Mouse (Mus musculus) MEL (cell line): ENCODE data around the gene Ttpal. TPM values are rescaled to one million over a fixed set of nuclear protein-coding genes. Genes with fewer than 3 reads are reported as not detected.

ENCODE experiments used
- DNase-seq: peaks from one replicate; pipeline ENCODE4 v3.0.0; 2011; ENCODE audit warnings: low read depth, low spot score
- H3K27ac ChIP-seq: 2 replicates; pipeline ENCODE4 v1.5.1; 2012; ENCODE audit warnings: low read depth, mild to moderate bottlenecking, control low read depth, low read length, moderate library complexity; ENCODE audit not compliant: control insufficient read depth
- H3K27me3 ChIP-seq, 2 experiments: fragments of 150-350 bp in 1 of 2; sonication (generic) in 1 of 2; 2 replicates each; pipeline ENCODE4 v1.6.1; 2012; ENCODE audit warnings: low read length in 2 of 2, mild to moderate bottlenecking in 2 of 2, improper control_type of control experiment in 1 of 2, moderate library complexity in 1 of 2; ENCODE audit not compliant: insufficient read depth in 2 of 2, control insufficient read depth in 1 of 2
- H3K36me3 ChIP-seq, 2 experiments: 2 replicates each; pipeline ENCODE4 v1.6.1; 2012 to 2014; ENCODE audit warnings: low read length in 2 of 2, improper control_type of control experiment in 1 of 2, inconsistent platforms in 1 of 2, mild to moderate bottlenecking in 1 of 2; ENCODE audit not compliant: insufficient read depth in 2 of 2, control insufficient read depth in 1 of 2
- H3K4me1 ChIP-seq, 2 experiments: fragments of 150-350 bp in 1 of 2; sonication (generic) in 1 of 2; 2 replicates each; pipeline ENCODE4 v1.6.1; 2012; ENCODE audit warnings: low read length in 2 of 2, improper control_type of control experiment in 1 of 2, mild to moderate bottlenecking in 1 of 2; ENCODE audit not compliant: insufficient read depth in 2 of 2, control insufficient read depth in 1 of 2
- H3K4me3 ChIP-seq, 2 experiments: fragments of 150-350 bp in 1 of 2; sonication (generic) in 1 of 2; 2 replicates each; pipeline ENCODE4 v1.5.1; 2012; ENCODE audit warnings: low read depth in 2 of 2, low read length in 2 of 2, mild to moderate bottlenecking in 2 of 2, moderate library complexity in 2 of 2, control low read depth in 1 of 2, improper control_type of control experiment in 1 of 2; ENCODE audit not compliant: control insufficient read depth in 1 of 2, insufficient read depth in 1 of 2
- H3K79me2 ChIP-seq: 2 replicates; pipeline ENCODE4 v1.6.1; 2012; ENCODE audit warnings: mild to moderate bottlenecking, low read length, moderate library complexity; ENCODE audit not compliant: control insufficient read depth, poor library complexity, insufficient read depth
- H3K9ac ChIP-seq: 2 replicates; pipeline ENCODE4 v1.6.1; 2012; ENCODE audit warnings: low read depth, mild to moderate bottlenecking, control low read depth, low read length, moderate library complexity; ENCODE audit not compliant: control insufficient read depth, poor library complexity, severe bottlenecking
- H3K9me3 ChIP-seq: fragments of 150-350 bp; sonication (generic); replicated peaks from 2 replicates; pipeline ENCODE4 v1.6.1; 2012; ENCODE audit warnings: mild to moderate bottlenecking, low read length, improper control_type of control experiment, moderate library complexity; ENCODE audit not compliant: insufficient read depth
- CHD2 ChIP-seq: IDR thresholded peaks from 2 replicates; pipeline ENCODE4 v1.6.1; 2011; ENCODE audit warnings: low read length, improper control_type of control experiment
- CTCF ChIP-seq, 3 experiments: IDR thresholded peaks in 2 of 3; conservative IDR thresholded peaks in 1 of 3; 2 replicates each; pipeline ENCODE4 v1.5.1; 2011 to 2012; ENCODE audit warnings: low read length in 3 of 3, low read depth in 2 of 3, mild to moderate bottlenecking in 2 of 3, improper control_type of control experiment in 1 of 3, inconsistent platforms in 1 of 3, mixed read lengths in 1 of 3, moderate library complexity in 1 of 3; ENCODE audit not compliant: control insufficient read depth in 1 of 3, insufficient read depth in 1 of 3, poor library complexity in 1 of 3, severe bottlenecking in 1 of 3
- E2F4 ChIP-seq: IDR thresholded peaks from 2 replicates; pipeline ENCODE4 v1.6.1; 2011; ENCODE audit warnings: low read depth, low read length, improper control_type of control experiment, borderline replicate concordance
- ELF1 ChIP-seq: IDR thresholded peaks from 2 replicates; pipeline ENCODE4 v1.6.1; 2014; ENCODE audit warnings: low read depth, mild to moderate bottlenecking, inconsistent platforms, low read length, improper control_type of control experiment, moderate library complexity
- GABPA ChIP-seq: IDR thresholded peaks from 2 replicates; pipeline ENCODE4 v1.6.1; 2012; ENCODE audit warnings: low read depth, mild to moderate bottlenecking, inconsistent platforms, low read length, improper control_type of control experiment, moderate library complexity
- GATA1 ChIP-seq: IDR thresholded peaks from 2 replicates; pipeline ENCODE4 v1.6.1; 2011; ENCODE audit warnings: low read depth, low read length, improper control_type of control experiment
- JUND ChIP-seq: IDR thresholded peaks from 2 replicates; pipeline ENCODE4 v1.6.1; 2011; ENCODE audit warnings: low read depth, mild to moderate bottlenecking, improper control_type of control experiment, low read length
- KAT2A ChIP-seq: conservative IDR thresholded peaks from 2 replicates; pipeline ENCODE4 v1.6.1; 2012; ENCODE audit warnings: low read depth, low read length, improper control_type of control experiment, inconsistent platforms
- MAZ ChIP-seq: IDR thresholded peaks from 2 replicates; pipeline ENCODE4 v1.6.1; 2012; ENCODE audit warnings: low read depth, mild to moderate bottlenecking, inconsistent platforms, low read length, improper control_type of control experiment
- MYC ChIP-seq: IDR thresholded peaks from 2 replicates; pipeline ENCODE4 v1.6.1; 2011; ENCODE audit warnings: low read depth, mild to moderate bottlenecking, low read length, improper control_type of control experiment, moderate library complexity
- NRF1 ChIP-seq: IDR thresholded peaks from 2 replicates; pipeline ENCODE4 v1.6.1; 2014; ENCODE audit warnings: low read depth, mild to moderate bottlenecking, inconsistent platforms, low read length, improper control_type of control experiment, moderate library complexity; ENCODE audit not compliant: poor library complexity, insufficient read depth, severe bottlenecking
- POLR2A ChIP-seq, 2 experiments: IDR thresholded peaks; 2 replicates each; pipeline ENCODE4 v1.6.1; 2011 to 2012; ENCODE audit warnings: low read length in 2 of 2, mild to moderate bottlenecking in 2 of 2, control low read depth in 1 of 2, improper control_type of control experiment in 1 of 2, low read depth in 1 of 2, moderate library complexity in 1 of 2; ENCODE audit not compliant: control insufficient read depth in 1 of 2, insufficient read depth in 1 of 2, poor library complexity in 1 of 2
- POLR2AphosphoS2 ChIP-seq: IDR thresholded peaks from 2 replicates; pipeline ENCODE4 v1.6.1; 2011; ENCODE audit warnings: low read length, improper control_type of control experiment
- POLR2AphosphoS5 ChIP-seq: IDR thresholded peaks from 2 replicates; pipeline ENCODE4 v1.6.1; 2012; ENCODE audit warnings: low read depth, borderline replicate concordance, mild to moderate bottlenecking, inconsistent platforms, low read length, moderate library complexity, mixed read lengths
- RAD21 ChIP-seq: IDR thresholded peaks from 2 replicates; pipeline ENCODE4 v1.6.1; 2011; ENCODE audit warnings: mild to moderate bottlenecking, low read depth, low read length, improper control_type of control experiment
- RCOR1 ChIP-seq: IDR thresholded peaks from 2 replicates; pipeline ENCODE4 v1.6.1; 2012; ENCODE audit warnings: low read depth, mild to moderate bottlenecking, inconsistent platforms, low read length, improper control_type of control experiment
- SIN3A ChIP-seq: IDR thresholded peaks from 2 replicates; pipeline ENCODE4 v1.6.1; 2012; ENCODE audit warnings: low read length, improper control_type of control experiment, inconsistent platforms
- UBTF ChIP-seq: IDR thresholded peaks from 2 replicates; pipeline ENCODE4 v1.6.1; 2012; ENCODE audit warnings: low read depth, mild to moderate bottlenecking, inconsistent platforms, low read length, improper control_type of control experiment, moderate library complexity, borderline replicate concordance; ENCODE audit not compliant: insufficient read depth
- USF2 ChIP-seq, 2 experiments: IDR thresholded peaks; 2 replicates each; pipeline ENCODE4 v1.6.1; 2011 to 2012; ENCODE audit warnings: improper control_type of control experiment in 2 of 2, low read length in 2 of 2, borderline replicate concordance in 1 of 2, inconsistent platforms in 1 of 2, low read depth in 1 of 2, mild to moderate bottlenecking in 1 of 2; ENCODE audit not compliant: insufficient read depth in 1 of 2
- ZKSCAN1 ChIP-seq: IDR thresholded peaks from 2 replicates; pipeline ENCODE4 v1.6.1; 2012; ENCODE audit warnings: low read depth, mild to moderate bottlenecking, inconsistent platforms, low read length, improper control_type of control experiment, moderate library complexity
- polyA plus RNA-seq, 2 experiments: library from polyadenylated mRNA; stranded (reverse) in 1 of 2; unstranded in 1 of 2; fragments of >175 nt in 1 of 2; fragments of >200 nt in 1 of 2; gene quantifications; 2 replicates each; pipeline versions ENCODE4 v1.2.1 to v1.2.4; 2012; ENCODE audit warnings: low replicate concordance in 2 of 2, low read depth in 1 of 2; ENCODE audit not compliant: insufficient read length in 2 of 2, insufficient read depth in 1 of 2, missing spikeins in 1 of 2
- total RNA-seq: library from RNA; depleted of rRNA; stranded (reverse); fragments of 300-350 nt; gene quantifications from 2 replicates; pipeline ENCODE4 v1.2.3, GENCODE M21; 2012

Gene Ttpal
- total and polyA plus RNA-seq, 3 experiments = 18.9 to 20.4 TPM; not detected in 1

GRCm38 (mm10) chr2:163637655-163638266 lies 35.6 kb downstream of the Ttpal start:
- H3K4me3 ChIP-seq = no peak overlapping the region
- H3K9ac ChIP-seq = no peak overlapping the region
- no peak overlapping the region; the same call in 1 of the 2 replicates for H3K27ac ChIP-seq
- TF ChIP-seq POLR2AphosphoS5 (no peak), USF2 (IDR thresholded peaks at IDR 0.05; ENCODE audit: borderline replicate concordance in 1 of 2, insufficient read depth in 1 of 2, low read depth in 1 of 2, low read length in 2 of 2) (no peak), CHD2 (no peak), GATA1 (no peak), RCOR1 (no peak), GABPA (no peak), ELF1 (no peak), NRF1 (no peak), RAD21 (no peak), KAT2A (no peak), JUND (no peak), MYC (no peak), UBTF (no peak), SIN3A (no peak), ZKSCAN1 (no peak), POLR2A (IDR thresholded peaks at IDR 0.05; ENCODE audit: control insufficient read depth in 1 of 2, insufficient read depth in 1 of 2, low read depth in 1 of 2, low read length in 2 of 2, poor library complexity in 1 of 2) (no peak; a peak in 1 of 4 replicates), E2F4 (no peak)
- peaks cover 26 to 27% of the 10 kb centered on the region in 2 experiments for H3K4me1 ChIP-seq
- H3K27me3 ChIP-seq = no peaks in the 10 kb centered on the region
- peaks cover 53% of the 10 kb centered on the region for H3K79me2 ChIP-seq
- H3K9me3 ChIP-seq = no peaks in the 10 kb centered on the region
- no peak for DNase-seq
- peaks cover 68 to 82% of the 10 kb centered on the region in 2 experiments for H3K36me3 ChIP-seq

- H3K79me2 ChIP-seq = peaks cover 71% of the 10 kb centered on the region
- no peaks in the 10 kb centered on the region for H3K9me3 ChIP-seq
- H3K4me3 ChIP-seq = no peak overlapping the region
- no peak for DNase-seq
- no peak overlapping the region for H3K9ac ChIP-seq
- H3K27ac ChIP-seq = peak overlapping the region; percentile 92
- no peaks in the 10 kb centered on the region for H3K27me3 ChIP-seq
- TF ChIP-seq MAZ (no peak), ELF1 (0 out of 2 replicates have a peak, but pooled peaks have one; percentile 1), POLR2AphosphoS2 (peak; percentile 73), ZKSCAN1 (no peak), CTCF (IDR thresholded peaks at IDR 0.05 in 2 of 3, conservative IDR thresholded peaks at IDR 0.05 in 1 of 3; ENCODE audit: control insufficient read depth in 1 of 3, insufficient read depth in 1 of 3, low read depth in 2 of 3, low read length in 3 of 3, poor library complexity in 1 of 3, severe bottlenecking in 1 of 3) (peak in 1 of 3 experiments; percentile 8; a peak in 1 of 6 replicates)
- peaks cover 51 to 67% of the 10 kb centered on the region in 2 experiments for H3K36me3 ChIP-seq
- H3K4me1 ChIP-seq = peaks cover 25 to 26% of the 10 kb centered on the region in 2 experiments
Observed at GRCm38 (mm10) chr2:163640493-163640892, 38.4 kb downstream of the Ttpal start.
